Mouse (Mus musculus) gastrocnemius, postnatal 14 days (tissue): ENCODE measurements around the gene Cep152. TPM values are rescaled to one million over a fixed set of nuclear protein-coding genes. Genes with fewer than 3 reads are reported as not detected.

ENCODE experiments used
- DNase-seq: peaks from one replicate; pipeline ENCODE4 v3.0.0; 2021; ENCODE audit warnings: mixed read lengths
- intact Hi-C: fragments of 180-260 bp; cut with DNase I; formaldehyde crosslinking; loops from one replicate; pipeline ENCODE4 v1.15.1; 2025; ENCODE audit warnings: low total_unique reads
- long read RNA-seq, 2 experiments: library from polyadenylated mRNA; stranded (forward); transcript quantifications; one replicate each; pipeline ENCODE4 v2.0.0; 2021
- total RNA-seq, 2 experiments: library from RNA; stranded (reverse); gene quantifications; 2 replicates each; pipeline ENCODE4 v1.2.3; 2021

Cep152 gene
- 1 to 10 TPM; 1.1 to 1.2 TPM for total RNA-seq
- long read RNA-seq, experiment 1, partial matches to known transcripts = 1 of 1 reads
- long read RNA-seq, experiment 1, other reads (novel, unspliced or antisense) = 0 of 1 reads
- long read RNA-seq, experiment 2 = 0 reads

GRCm38 (mm10) chr2:125624837-125625351 lies at the start of gene Cep152:
Gene Cep152, minus strand, starts transcription at chr2:125625113.
- DNase-seq = peak; percentile 98
- intact Hi-C loops = no loop called here

GRCm38 (mm10) chr2:125672957-125673631 lies 48.2 kb upstream of the Cep152 start, which contains the start of gene Eid1:
Gene Eid1, plus strand, starts transcription at chr2:125673095.
- intact Hi-C loops = no loop called here
- peak; percentile 82 for DNase-seq

DNA sequence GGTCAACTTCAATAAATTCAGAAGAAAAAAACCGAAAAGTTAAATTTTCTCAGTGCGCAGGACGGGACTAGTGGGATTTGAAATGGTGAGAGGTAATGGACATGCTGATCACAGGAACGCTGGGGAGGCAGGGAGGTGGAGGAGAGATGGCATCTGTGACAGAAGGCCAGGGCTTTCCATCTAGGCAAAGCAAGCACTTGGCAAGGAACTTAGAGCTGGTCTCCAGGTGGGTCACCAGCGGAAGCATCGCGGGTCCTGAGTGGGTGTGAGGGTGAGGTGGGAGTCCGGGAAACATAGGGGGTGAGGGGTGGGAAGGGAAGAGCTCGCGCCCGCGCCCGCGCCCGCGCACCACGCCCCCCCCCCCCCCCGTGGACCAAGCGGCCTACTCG lies 47.6 kb upstream of the Cep152 start:
- intact Hi-C loops = no loop called here
- no peak for DNase-seq

DNA sequence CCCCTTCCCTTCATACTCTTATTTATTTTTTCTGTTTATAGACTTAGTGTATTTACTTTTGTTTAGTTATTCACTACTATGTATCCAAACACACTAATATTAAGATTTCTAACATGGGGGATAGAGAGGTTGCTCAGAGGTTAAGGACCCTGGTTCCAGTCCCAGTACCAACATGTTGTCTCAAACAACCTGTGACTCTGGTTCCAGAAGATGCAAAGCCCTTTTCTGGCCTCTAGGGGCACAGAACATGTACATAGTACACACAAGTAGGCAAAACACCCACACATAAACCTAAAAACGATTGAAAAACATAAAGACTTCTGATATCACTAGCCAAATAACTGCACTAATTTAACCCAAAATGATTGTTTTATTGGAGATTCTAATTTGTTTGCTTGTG lies 45.9 kb upstream of the Cep152 start:
- no peak for DNase-seq
- intact Hi-C loops = no loop called here

- intact Hi-C loops = no loop called here
- DNase-seq = no peak
Observed at GRCm38 (mm10) chr2:125667721-125668120, 42.8 kb upstream of the Cep152 start.

GRCm38 (mm10) chr2:125667184-125667583 lies 42.3 kb upstream of the Cep152 start:
- DNase-seq = no peak
- intact Hi-C loops = no loop called here

- intact Hi-C loops = no loop called here
- DNase-seq = no peak
Observed at GRCm38 (mm10) chr2:125666668-125667067, 41.8 kb upstream of the Cep152 start.

DNA sequence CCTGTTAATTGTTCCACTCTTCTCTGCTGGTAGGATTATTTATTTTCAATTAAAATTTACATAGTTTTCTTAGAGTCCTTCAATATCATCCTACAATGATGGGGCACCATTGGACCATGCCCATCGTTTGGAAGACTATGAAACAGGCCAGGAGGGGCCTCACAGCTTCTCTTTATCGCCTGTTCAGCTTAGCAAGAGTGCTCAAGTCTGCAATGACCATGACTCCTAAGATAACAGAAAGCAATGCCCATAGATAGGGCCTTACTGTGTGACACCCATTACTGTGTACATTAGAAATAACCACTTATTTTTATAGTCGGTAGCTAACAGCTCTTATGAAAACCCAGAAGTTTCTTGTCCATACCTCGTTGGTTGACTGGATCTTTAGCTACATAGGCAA lies 41.0 kb upstream of the Cep152 start:
- intact Hi-C loops = no loop called here
- DNase-seq = no peak

GRCm38 (mm10) chr2:125665213-125665612 lies 40.3 kb upstream of the Cep152 start:
- intact Hi-C loops = no loop called here
- no peak for DNase-seq

DNA sequence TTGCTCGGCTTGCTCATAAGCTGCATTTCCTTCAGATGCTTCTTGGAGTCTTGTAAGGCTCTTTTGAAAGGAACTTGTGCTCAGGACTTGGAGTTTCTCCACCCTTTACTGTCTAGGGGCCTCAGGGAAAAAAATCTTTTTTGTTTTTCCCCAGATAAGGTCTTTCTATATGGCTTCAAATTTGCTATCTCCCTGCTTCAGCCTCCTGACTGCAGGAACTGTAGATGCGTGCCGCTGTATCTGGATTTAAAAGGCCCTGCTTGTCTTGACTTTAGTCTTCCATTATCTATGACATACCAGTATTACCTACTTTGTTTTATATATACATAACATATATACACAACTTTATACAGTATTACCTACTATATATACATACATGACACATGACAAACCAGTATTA lies 37.6 kb upstream of the Cep152 start:
- no peak for DNase-seq
- intact Hi-C loops = no loop called here

DNA sequence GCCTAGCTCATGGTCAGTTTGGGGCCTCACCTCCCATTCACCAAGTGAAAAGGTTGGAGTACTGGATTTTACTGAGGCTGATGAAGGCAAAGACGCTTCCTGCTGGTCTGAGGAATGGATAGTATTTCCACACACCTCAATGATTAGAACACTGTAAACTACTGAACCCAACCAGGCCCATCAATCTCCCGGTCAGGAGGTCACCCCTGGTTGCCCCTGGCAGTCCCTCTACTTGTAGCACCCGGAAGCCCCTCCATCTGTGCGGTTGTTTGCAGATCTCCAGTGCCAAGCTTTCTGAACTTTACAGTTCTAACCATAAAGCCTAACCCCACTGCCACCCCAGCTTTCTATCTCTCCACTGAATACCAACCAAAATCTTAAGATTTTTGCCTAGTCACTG lies 36.2 kb upstream of the Cep152 start:
- no peak for DNase-seq

DNA sequence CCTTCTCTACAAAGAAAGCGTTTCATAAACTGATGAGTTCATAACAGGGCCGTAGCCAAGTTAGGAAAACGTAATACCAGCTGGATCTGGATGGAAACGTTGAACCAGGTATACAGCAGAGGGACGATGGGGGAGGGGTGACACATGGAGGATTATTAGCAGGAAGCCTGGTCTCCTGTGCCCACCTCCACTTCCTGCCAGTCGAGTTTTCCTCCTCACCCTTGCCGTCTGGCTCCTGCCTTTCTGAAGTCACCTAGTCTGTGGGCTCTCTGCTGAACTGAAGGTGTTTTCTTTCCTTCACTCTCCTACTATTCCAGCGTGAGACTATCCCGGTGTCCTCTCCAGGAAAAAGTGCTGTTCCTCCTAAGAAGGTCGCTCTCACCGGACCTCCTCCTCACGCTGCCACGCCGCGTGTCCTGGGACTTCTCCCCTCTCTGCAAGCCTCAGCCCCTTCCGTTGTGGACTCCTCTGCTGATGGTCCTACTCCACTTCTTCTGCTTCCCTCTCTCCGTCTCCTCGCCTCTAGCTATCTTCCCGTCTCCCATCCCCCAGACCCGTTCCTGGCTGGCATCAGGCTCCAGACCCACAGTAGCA lies 35.7 kb upstream of the Cep152 start:
- no peak for DNase-seq
- intact Hi-C loops = loop anchor here (2.0 kb wide), 1 partner anchor 70 kb away; no protein-coding TSS in a partner anchor

More for the DNA sequence above, 36.2 kb upstream of the Cep152 start:
- intact Hi-C loops = loop anchor here (2.0 kb wide), 1 partner anchor 70 kb away; no protein-coding TSS in a partner anchor

- peak; percentile 47 for DNase-seq
- intact Hi-C loops = loop anchor here (2.0 kb wide), 1 partner anchor 71 kb away; no protein-coding TSS in a partner anchor
Observed at GRCm38 (mm10) chr2:125659823-125660536, 35.1 kb upstream of the Cep152 start.

GRCm38 (mm10) chr2:125655391-125655790 lies 30.5 kb upstream of the Cep152 start:
- intact Hi-C loops = no loop called here
- no peak for DNase-seq

DNA sequence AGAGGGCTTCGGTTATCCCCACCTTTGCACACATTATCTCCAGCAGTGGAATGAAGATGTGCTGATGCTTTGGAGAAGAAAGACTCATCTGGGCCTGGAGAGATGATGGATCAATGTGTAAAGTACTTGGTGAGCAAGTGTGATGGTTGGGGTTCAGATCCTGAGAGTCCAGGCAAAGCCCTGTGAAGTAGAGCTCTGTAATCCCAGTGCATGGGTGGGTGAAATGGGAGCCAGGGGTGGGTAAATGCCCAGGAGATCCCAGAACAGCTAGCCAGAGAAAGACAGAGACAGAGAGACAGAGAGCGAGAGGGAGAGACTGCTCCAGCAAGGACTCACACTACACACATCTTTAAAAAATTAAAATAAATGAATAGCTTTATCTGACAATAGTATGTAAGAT lies 28.4 kb upstream of the Cep152 start:
- DNase-seq = no peak
- intact Hi-C loops = no loop called here

- intact Hi-C loops = no loop called here
- DNase-seq = no peak
Observed at GRCm38 (mm10) chr2:125651563-125651962, 26.6 kb upstream of the Cep152 start.

DNA sequence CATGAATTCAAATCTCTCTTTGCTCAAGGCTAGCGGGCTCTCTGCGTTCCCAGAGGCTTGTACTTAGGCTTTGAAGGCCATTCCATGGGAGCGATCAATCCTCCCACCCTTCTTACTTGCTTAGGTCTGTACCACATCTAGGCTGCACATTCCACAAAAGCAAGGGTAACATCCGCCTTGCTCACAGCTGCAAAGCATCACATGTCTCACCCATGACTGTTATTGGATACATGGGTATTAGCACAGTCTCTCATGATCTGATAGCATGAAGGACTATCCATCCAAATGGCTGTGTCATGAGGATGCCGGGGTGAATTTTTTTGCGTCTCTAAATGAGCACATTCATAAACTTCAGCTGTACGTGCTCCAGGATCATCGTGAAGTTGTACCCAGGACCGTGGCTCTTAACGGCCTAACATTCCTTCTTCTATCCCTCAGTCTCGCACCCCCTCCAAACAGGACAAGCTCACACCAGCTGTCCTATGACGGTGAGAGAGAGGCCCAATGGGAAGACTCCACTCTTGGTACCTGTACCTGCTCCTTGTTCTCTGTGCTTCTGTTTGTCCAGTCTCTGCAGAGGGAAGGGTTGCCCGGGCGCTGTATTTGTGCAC lies 25.9 kb upstream of the Cep152 start:
- no peak for DNase-seq
- intact Hi-C loops = no loop called here

DNA sequence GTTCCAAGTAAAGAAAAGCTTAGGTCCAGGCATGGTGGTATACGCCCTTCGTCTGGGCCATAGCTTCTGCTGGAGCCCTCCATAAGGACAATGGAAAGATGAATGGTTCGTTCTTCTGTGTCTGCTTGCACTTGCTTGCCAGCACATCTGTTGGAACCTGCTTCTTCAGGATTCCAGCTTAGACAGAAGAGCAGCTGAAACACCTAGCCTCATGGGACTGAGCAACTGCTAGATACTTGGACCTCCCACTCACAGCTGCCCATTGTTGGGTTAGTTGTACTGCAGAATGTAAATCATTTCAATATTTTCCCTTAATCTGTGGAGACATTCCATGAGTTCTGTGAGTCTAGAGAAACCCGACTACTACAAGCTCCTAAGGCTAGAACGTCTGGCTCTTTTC lies 25.1 kb upstream of the Cep152 start:
- intact Hi-C loops = no loop called here
- no peak for DNase-seq

DNA sequence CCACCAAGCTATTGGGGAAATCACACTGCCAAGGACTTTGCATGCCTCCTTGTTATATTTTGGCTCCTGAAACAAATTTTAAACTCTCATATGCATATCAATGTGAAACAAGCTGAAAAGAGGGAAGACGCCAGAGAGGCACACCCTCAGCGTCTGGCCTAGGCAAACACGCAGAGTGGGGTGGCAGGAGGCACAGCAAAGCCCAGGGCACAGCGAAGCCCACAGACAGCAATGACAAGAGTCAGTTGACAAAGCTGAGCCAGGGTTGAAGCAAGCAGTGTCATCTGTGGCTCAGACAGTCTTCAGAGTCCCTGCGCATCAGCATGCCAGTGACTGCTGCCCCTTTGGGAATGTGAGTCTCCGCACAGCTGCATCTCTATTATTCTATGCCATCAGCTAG lies 20.0 kb upstream of the Cep152 start:
- intact Hi-C loops = no loop called here
- DNase-seq = no peak

- DNase-seq = no peak
- intact Hi-C loops = no loop called here
Observed at GRCm38 (mm10) chr2:125637331-125637730, 12.4 kb upstream of the Cep152 start.
